Mouse (Mus musculus) heart, embryonic 14.5 days (tissue): Measurements from ENCODE around the gene Mier2. TPM values are rescaled to one million over a fixed set of nuclear protein-coding genes. Genes with fewer than 3 reads are reported as not detected.

ENCODE experiments used
- ATAC-seq: fragments of 200-750 bp; cut with Nextera tagmentation; 2 replicates; pipeline ENCODE4 v1.8.0; 2017; ENCODE audit warnings: low read depth, moderate TSS enrichment; ENCODE audit not compliant: insufficient number of reproducible peaks, insufficient read depth, low FRiP score
- H3K27ac ChIP-seq, 2 experiments: fragments of 200-500 bp in 1 of 2; fragments of 300-500 bp in 1 of 2; sonication (generic) in 1 of 2; replicated peaks in 1 of 2; 2 replicates each; pipeline ENCODE4 v1.5.1; 2012 to 2014; ENCODE audit warnings: low read depth in 2 of 2, low read length in 2 of 2, control low read depth in 1 of 2, mild to moderate bottlenecking in 1 of 2, mixed read lengths in 1 of 2; ENCODE audit not compliant: control insufficient read depth in 1 of 2, insufficient read depth in 1 of 2
- H3K27me3 ChIP-seq: fragments of 300-500 bp; sonication (generic); 2 replicates; pipeline ENCODE4 v1.6.1; 2014; ENCODE audit warnings: mild to moderate bottlenecking, low read length, control low read depth; ENCODE audit not compliant: control insufficient read depth, insufficient read depth
- H3K36me3 ChIP-seq: fragments of 300-500 bp; sonication (generic); 2 replicates; pipeline ENCODE4 v1.6.1; 2014; ENCODE audit warnings: mild to moderate bottlenecking, control low read depth, low read length, mixed read lengths; ENCODE audit not compliant: control insufficient read depth, insufficient read depth
- H3K4me1 ChIP-seq, 2 experiments: fragments of 200-500 bp in 1 of 2; fragments of 300-500 bp in 1 of 2; sonication (generic) in 1 of 2; 2 replicates each; pipeline ENCODE4 v1.6.1; 2012 to 2014; ENCODE audit warnings: low read length in 2 of 2, control low read depth in 1 of 2, mixed read lengths in 1 of 2; ENCODE audit not compliant: control insufficient read depth in 2 of 2, insufficient read depth in 2 of 2
- H3K4me2 ChIP-seq: fragments of 300-500 bp; sonication (generic); 2 replicates; pipeline ENCODE4 v1.6.1; 2014; ENCODE audit warnings: mild to moderate bottlenecking, low read length
- H3K4me3 ChIP-seq, 2 experiments: fragments of 200-500 bp in 1 of 2; fragments of 300-500 bp in 1 of 2; sonication (generic) in 1 of 2; 2 replicates each; pipeline ENCODE4 v1.5.1; 2012 to 2014; ENCODE audit warnings: low read length in 2 of 2, mild to moderate bottlenecking in 2 of 2, control low read depth in 1 of 2, low read depth in 1 of 2, moderate library complexity in 1 of 2; ENCODE audit not compliant: control insufficient read depth in 1 of 2, insufficient read depth in 1 of 2
- H3K9ac ChIP-seq: fragments of 300-500 bp; sonication (generic); 2 replicates; pipeline ENCODE4 v1.6.1; 2014; ENCODE audit warnings: mild to moderate bottlenecking, low read length
- H3K9me3 ChIP-seq: fragments of 300-500 bp; sonication (generic); 2 replicates; pipeline ENCODE4 v1.6.1; 2016; ENCODE audit warnings: low read length, control low read depth; ENCODE audit not compliant: control insufficient read depth
- WGBS: fragments of 180-500 bp; shearing (Covaris S2); extraction: QIAGEN DNeasy Blood & Tissue Kit; methylation state at CpG from one replicate; pipeline ENCODE4 v1.1.7; 2014; 5-methylcytosine and 5-hydroxymethylcytosine counted together
- polyA plus RNA-seq: library from polyadenylated mRNA; unstranded; fragments of >200 nt; fragmentation: Nextera tagmentation; extraction: Ambion mirVana; gene quantifications from 2 replicates; pipeline ENCODE4 v1.2.1, GENCODE M21; 2014

Gene Mier2
- polyA plus RNA-seq, 1 experiment from 2014 or later = 30.6 TPM

GRCm38 (mm10) chr10:79527453-79527845, 27.6 kb downstream of the Mier2 start:
- no peak overlapping the region for H3K4me2 ChIP-seq
- peaks cover 10% of the 10 kb centered on the region for H3K36me3 ChIP-seq
- H3K4me1 ChIP-seq = no peaks in the 10 kb centered on the region; a peak in 1 of 4 replicates
- no peaks in the 10 kb centered on the region for H3K9me3 ChIP-seq
- no peak overlapping the region for H3K27ac ChIP-seq
- H3K9ac ChIP-seq = no peak overlapping the region
- WGBS = 89% methylated on average over 6 of the region's 6 CpGs
- ATAC-seq = no peak
- no peak overlapping the region for H3K4me3 ChIP-seq
- H3K27me3 ChIP-seq = no peaks in the 10 kb centered on the region

- WGBS = 90% methylated on average over 12 of the region's 12 CpGs
Measured at GRCm38 (mm10) chr10:79526661-79527452, 28.1 kb downstream of the Mier2 start.

GRCm38 (mm10) chr10:79525456-79526325, 29.3 kb downstream of the Mier2 start:
- Histone ChIP-seq H3K27me3 (no peaks in the 10 kb centered on the region), H3K4me2 (no peak overlapping the region), H3K4me1 (no peaks in the 10 kb centered on the region), H3K27ac (no peak overlapping the region), H3K9ac (no peak overlapping the region), H3K4me3 (no peak overlapping the region), H3K36me3 (peaks cover 10% of the 10 kb centered on the region), H3K9me3 (no peaks in the 10 kb centered on the region)
- no peak for ATAC-seq
- 82% methylated on average over 8 of the region's 8 CpGs for WGBS

More at GRCm38 (mm10) chr10:79526661-79527452, 28.1 kb downstream of the Mier2 start:
- H3K9me3 ChIP-seq = no peaks in the 10 kb centered on the region
- H3K4me1 ChIP-seq = no peaks in the 10 kb centered on the region
- no peak for ATAC-seq
- no peak overlapping the region for H3K9ac ChIP-seq
- H3K4me3 ChIP-seq = no peak overlapping the region
- peaks cover 10% of the 10 kb centered on the region for H3K36me3 ChIP-seq
- no peaks in the 10 kb centered on the region for H3K27me3 ChIP-seq
- H3K4me2 ChIP-seq = no peak overlapping the region
- no peak overlapping the region for H3K27ac ChIP-seq

GRCm38 (mm10) chr10:79524433-79524832, 30.6 kb downstream of the Mier2 start:
- Histone ChIP-seq H3K27ac (no peak overlapping the region), H3K4me1 (peaks cover 0 to 2% of the 10 kb centered on the region in 2 experiments; a peak in 2 of 4 replicates), H3K27me3 (no peaks in the 10 kb centered on the region), H3K4me3 (no peak overlapping the region), H3K9ac (no peak overlapping the region), H3K36me3 (peaks cover 10% of the 10 kb centered on the region), H3K9me3 (no peaks in the 10 kb centered on the region), H3K4me2 (no peak overlapping the region)
- no peak for ATAC-seq
- 67% methylated on average over 1 of the region's 1 CpGs for WGBS

GRCm38 (mm10) chr10:79506709-79507108, 48.3 kb downstream of the Mier2 start:
- H3K27me3 ChIP-seq = no peaks in the 10 kb centered on the region
- no peaks in the 10 kb centered on the region for H3K4me1 ChIP-seq
- no peak for ATAC-seq
- H3K4me3 ChIP-seq = no peak overlapping the region
- no peaks in the 10 kb centered on the region for H3K9me3 ChIP-seq
- H3K36me3 ChIP-seq = no peaks in the 10 kb centered on the region
- no peak overlapping the region for H3K9ac ChIP-seq
- no peak overlapping the region for H3K27ac ChIP-seq
- no peak overlapping the region for H3K4me2 ChIP-seq
- 67% methylated on average over 2 of the region's 2 CpGs for WGBS

GRCm38 (mm10) chr10:79502830-79503644, 52.0 kb downstream of the Mier2 start:
- Histone ChIP-seq H3K9ac (no peak overlapping the region), H3K4me3 (no peak overlapping the region), H3K9me3 (no peaks in the 10 kb centered on the region), H3K4me2 (no peak overlapping the region), H3K4me1 (no peaks in the 10 kb centered on the region), H3K27ac (no peak overlapping the region), H3K36me3 (no peaks in the 10 kb centered on the region), H3K27me3 (no peaks in the 10 kb centered on the region)
- no peak for ATAC-seq
- WGBS = 60% methylated on average over 6 of the region's 6 CpGs

GRCm38 (mm10) chr10:79496701-79497288, 58.2 kb downstream of the Mier2 start:
- WGBS = 38% methylated on average over 2 of the region's 2 CpGs
- no peaks in the 10 kb centered on the region for H3K27me3 ChIP-seq
- H3K36me3 ChIP-seq = no peaks in the 10 kb centered on the region
- H3K4me2 ChIP-seq = no peak overlapping the region
- no peaks in the 10 kb centered on the region for H3K9me3 ChIP-seq
- H3K4me1 ChIP-seq = no peaks in the 10 kb centered on the region
- no peak overlapping the region for H3K4me3 ChIP-seq
- ATAC-seq = no peak
- H3K9ac ChIP-seq = no peak overlapping the region
- no peak overlapping the region for H3K27ac ChIP-seq
